Mouse (Mus musculus): ENCODE results near the gene Sox11.

Gene Sox11

DNA sequence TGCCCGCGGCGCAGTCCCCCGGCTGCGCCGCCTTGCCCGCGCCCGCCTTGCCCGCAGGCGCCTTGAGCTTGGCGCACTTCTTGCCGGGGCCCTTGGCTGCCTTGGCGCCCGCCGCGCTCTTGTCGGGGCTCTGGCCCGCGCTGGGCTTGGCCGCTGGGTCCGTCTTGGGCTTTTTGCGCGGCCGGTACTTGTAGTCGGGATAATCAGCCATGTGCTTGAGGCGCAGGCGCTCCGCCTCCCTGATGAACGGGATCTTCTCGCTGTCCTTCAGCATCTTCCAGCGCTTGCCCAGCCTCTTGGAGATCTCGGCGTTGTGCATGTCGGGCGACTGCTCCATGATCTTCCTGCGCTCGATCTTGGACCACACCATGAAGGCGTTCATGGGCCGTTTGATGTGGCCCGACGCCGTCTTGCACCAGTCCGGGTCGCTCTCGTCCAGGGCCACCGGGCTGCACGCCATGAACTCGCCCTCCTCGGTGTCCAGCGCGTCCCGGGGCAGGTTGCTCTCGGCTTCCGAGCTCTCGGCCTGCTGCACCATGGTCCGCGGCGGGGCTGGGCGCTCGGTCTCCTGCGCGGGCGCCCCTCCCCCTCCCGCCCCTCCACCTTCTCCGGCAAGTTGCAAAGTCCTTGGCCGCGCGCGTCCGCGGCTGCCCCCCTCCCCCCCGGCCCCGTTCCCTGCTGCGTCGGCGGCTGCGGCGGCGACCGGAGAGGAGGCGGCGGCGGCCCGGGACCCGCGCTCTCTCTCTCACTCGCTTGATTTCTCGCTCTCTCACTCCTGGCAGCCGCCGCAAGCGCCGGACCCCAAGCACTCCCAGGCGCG is at the start of gene Sox11:
Gene Sox11, minus strand, starts transcription at position 704 of the 820 bp plus-strand sequence.
- DNase-seq, result no peak

DNA sequence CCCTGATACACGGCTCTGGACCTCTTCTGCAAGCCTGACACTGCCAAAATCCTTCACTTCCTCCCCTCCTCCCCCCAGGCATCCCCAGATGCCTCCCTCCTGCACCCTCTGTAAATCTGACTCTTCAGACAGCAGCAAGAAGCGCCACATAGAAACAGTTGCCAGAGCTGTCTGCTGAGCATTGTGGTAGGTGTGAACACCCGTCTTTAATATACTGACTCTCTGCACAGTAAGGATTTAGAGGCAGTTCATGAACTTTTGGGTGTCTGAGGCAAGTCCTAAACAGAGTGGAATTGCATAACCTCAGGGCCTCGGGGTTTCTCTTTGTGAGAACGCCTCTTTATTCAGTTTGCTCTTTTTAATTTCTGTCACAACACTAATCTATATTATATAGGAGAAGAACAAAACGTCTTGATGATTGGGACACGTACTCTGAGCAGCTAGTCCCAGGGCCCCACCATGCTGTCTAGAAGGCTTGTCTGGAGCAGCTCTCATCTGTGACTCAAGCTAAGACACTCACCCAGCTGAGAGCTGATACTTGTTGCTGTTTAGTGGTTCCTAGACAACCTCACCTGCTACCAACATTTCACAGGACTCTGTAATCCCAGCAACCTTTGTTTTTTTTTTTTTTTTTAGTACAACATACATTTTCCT is 49.4 kb upstream of the Sox11 start:
- DNase-seq, result no peak

DNA sequence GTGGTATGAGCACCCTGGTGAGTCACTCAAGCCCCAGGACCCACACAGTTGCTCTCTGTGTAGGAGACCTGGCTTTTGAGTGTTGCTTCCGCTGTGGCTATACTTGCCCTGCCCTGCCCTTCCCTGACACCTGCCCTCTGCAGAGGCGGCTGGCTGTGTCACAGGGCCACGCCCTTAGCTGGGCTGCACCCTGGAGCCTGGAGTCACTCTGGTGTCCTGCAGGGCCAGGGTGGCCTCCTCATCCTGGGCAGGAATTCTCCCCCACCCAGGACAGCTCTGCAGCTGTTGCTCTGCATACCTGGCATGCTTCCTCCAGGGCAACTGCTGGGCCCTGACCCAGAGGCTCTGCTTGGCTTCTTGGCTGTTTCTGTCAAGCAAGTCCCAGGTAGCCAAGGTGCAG is 48.1 kb upstream of the Sox11 start:
- no peak for DNase-seq

DNA sequence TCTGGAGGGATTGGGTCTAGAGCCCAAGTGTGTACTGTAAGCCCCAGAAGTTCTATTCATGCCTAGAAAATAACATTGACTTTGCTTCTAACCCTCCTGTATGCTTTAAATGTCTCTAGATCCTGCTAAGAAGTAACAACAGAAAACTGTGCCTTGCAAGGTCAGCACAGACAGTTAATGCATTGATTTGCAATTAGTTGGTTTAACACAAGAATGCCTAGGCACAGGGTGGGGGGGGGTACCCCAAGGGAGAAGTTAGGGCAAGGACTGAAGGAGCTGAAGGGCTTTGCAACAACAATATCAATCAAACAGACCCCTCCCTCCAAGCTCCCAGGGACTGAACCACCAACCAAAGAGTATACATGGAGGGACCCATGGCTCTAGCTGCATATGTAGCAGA is 47.1 kb upstream of the Sox11 start:
- DNase-seq, result no peak

DNA sequence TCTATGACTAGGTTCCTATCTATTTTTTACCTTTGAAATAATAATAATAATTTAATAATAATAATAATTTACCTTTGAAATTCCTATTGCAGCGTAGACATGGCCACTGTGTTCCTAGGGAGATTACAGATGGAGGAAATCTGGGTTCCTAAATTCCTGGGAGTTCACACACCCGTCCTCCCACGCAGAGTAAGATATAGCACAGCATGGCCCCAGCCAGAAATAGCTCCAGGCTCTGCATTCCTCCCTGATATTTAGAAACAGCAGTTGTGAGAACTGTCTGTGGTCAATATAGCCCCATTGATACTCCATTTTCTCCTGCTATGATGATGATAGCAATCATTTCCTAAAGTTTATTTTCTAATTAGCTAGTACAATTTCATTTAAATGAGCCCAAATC is 30.1 kb upstream of the Sox11 start:
- no peak for DNase-seq

DNA sequence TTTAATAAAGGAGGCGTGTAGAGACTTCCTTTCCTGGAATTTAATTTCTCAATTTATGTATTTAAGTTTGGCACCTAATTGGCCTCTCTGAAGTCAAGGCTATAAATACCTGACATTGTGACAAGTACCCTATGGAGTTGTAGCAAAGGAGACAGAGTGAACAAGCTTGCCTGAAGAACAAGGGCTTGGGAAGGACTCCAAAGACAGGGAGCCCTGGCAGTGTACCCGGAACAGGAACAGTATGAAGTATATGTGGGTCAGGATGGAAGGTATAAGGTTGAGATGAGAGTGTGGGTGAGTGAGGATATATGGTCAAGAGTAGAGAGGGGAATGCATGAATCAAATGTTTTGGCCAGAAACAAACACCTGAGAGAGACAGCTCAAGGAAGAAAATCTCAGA is 28.4 kb upstream of the Sox11 start:
- no peak for DNase-seq

DNA sequence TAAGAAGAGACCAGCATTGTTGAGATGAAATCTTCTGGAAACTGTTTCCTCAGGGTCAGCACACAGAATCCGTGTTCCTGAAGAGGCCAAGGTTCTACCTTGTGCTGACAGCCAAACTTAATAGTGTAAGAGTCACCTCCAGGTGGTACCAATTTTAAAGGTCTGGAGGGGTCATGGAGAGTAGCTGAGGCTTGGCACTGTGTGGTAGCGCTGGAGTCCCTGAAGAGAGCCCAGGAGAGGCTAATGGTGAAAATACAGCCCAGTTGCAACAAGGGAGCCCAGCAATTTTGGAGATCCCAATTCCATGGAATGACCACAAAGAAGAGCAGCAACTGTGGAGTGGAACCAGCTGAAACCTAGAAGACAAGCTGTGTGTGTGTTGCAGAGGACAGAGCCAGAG is 25.1 kb upstream of the Sox11 start:
- DNase-seq, result no peak

DNA sequence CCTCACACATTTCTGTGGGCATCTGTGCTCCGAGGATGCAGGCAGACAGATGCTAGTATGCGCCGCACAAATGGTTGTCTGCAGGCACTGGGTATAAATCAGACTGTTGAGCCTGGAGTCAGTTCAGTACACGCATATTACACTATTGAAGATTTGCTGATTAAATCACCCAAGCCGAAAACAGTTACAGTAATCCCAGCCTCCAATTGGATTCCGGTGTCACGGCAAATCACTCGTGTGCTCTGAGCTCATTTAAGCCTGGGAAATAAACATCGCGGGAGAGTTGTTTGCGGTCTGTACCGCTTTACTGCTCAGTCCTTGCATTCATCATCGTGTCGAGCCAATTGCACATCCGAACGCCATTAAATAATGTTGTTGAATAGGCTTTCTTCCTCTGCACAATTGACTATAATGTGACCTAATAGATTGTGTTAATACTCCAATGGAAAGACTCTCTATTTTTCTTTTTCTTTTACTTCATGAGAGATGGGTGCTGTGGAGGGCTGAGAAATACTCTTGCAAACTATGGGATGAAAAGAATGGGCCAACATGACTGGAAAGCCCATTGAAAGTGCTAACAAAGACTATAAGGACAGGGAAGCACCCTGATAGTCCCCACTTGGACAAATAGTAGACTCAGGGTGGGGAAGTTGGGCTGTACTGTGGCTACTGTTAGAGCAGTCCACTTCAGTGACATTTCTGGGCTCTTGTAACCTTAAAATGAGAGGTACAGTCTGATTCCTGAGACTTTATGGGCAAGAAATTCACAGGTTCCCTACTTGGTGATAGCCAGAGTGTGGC is 21.7 kb upstream of the Sox11 start:
- no peak for DNase-seq

DNA sequence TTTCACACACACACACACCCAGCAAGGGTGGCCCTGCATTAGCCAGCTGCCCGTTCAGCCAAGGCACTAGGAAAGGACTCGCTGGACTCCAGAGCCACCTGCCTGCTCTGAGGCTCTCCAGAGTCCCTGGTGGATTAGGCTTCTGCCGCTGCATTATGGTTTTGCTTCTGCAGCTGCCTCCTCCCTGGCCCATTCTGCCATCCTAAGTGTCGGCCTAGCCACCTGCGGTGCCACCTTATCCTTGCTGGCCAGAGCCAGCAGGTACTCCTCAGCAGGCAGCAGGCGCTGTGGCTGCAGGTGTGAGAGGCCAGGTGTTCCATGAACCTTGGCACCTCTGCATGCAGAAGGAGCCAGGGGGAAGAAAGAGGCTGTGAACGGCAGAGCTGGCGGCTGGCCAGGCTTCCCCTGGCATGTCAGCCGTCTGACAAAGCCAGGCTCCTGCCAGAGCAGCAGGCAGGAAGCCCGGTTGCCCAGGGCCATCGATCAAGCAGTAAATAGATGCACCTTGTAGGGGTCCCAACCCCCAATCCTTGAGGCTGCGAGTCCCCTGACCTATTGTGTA is 14.8 kb upstream of the Sox11 start:
- no peak for DNase-seq

DNA sequence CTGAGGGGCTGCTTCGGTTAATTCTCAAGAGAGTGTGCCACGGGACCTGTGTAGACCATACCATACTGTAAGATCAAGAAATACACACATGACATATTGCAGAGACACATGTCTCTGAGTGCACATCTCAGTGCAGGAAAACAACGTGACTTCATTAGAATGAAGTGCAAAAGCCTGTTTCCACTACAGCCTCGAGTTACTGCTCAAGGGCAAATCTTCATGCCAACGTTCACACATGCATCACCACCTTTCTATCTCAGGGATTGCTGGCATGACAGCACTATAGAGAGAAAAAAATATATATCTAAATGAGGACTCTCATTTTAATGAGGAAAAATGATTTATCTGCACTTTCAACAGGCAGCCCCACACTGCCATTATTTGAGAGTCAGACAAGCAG is 14.2 kb upstream of the Sox11 start:
- DNase-seq, result no peak

DNA sequence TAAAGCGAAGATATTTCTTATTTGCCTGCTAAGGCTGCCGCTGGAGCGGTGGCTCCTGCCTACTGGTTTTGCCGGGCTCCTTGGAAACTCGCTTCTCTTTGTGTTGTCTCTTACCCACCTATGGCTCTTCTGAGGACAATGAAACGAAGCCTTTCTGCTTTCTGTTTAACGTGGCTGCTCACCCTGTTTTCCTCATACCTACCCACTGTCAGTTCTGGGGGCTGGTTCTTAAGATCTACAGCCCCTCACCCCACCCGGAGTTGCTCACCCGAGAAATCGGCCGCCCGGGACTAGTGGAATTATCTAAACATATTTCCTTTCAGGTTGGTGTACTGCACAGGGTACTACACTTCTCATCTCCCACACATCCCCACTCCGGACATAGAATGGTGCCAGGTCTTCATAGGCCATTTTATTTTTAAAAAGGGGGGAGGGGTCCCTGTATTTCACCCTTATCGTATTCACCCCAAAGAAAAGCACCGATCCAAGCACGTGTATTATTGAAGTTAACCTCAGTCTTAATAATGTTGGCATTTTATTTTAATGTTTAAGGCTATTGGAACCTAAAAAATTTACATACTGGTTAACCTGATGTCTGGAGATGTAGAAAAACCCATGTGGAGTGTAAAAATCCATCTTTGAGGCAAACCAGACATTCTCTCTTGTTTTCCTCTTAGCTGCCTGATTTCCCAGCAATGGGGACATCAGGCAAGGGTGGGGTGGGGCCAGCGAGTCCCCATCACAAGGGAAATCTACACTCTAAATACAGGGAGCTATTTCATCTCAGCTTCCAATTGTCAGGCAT is 1.4 kb upstream of the Sox11 start:
- no peak for DNase-seq

DNA sequence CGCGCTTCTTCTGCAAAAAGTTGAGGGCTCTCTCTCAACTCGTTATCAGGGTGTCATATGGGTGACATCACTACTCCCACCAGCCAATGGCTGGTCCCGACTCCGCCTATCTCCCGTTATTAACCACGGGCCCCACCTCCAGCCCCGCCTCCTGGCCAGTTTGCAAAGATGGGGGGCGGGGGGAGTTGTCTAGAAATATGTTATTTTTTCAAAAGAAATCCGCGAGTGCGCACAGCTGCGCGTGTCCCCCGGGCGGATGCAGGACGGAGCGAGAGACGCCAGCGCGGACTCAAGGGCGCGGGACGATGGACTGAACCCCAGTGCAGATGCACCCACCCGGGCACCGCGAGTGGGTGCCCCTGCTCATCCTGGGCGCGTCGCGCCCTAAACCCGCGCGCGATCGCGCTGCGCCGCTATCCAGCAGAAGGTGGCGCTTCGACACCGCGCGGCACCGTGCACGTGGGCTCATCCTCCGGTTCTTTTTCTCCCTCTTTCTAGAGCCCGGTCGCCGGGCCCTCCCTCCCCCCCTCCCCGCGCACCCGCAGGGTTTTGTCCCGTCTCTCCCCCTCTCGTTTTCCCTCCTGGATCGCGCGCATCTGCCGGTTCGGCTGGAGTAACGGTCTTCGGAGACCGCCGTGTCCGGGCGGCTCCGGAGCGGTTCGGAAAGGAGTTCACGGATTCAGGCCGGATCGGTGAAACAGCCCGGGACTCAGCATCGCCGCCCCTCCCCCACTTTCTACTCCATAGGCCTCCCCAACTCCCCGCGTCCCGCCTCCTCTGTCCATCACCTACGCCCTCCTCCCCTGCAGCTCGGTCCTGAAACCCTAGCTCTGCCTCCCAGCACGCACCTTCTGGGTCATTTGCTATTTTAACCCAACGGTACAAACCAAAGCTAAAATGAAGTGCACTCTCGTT is 574 bp upstream of the Sox11 start:
- DNase-seq, result no peak

DNA sequence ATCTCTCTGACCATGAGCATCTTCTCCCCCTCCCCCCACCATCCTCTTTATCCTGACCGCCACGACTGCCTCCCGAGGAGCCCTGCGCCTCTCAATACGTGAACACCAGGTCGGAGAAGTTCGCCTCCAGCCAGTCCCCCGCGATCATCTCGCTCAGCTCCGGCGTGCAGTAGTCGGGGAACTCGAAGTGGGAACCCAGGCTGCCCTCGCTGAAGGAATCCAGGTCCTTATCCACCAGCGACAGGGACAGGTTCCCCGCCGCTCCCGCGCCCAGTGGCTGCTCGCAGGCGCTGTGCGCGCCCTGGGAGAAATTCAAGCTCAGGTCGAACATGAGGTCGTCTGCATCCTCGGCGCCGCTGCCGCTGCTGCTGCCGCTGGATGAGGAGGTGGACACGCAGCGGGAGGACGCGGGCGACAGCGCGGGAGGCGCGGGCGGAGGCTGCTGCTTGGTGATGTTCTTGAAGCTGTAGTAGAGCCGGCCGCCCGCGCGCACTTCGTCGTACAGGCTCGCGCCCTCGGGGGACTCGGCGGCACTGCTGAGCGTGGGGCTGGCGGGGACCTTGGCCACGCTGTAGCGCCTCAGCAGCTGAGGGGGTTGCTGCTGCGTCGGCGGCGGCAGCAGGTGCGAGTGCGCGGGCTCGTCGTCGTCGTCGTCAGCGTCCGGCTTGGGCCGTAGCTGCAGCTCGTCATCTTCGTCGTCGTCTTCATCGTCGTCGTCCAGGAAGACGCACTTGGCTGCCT is 1.1 kb downstream of the Sox11 start:
- no peak for DNase-seq

DNA sequence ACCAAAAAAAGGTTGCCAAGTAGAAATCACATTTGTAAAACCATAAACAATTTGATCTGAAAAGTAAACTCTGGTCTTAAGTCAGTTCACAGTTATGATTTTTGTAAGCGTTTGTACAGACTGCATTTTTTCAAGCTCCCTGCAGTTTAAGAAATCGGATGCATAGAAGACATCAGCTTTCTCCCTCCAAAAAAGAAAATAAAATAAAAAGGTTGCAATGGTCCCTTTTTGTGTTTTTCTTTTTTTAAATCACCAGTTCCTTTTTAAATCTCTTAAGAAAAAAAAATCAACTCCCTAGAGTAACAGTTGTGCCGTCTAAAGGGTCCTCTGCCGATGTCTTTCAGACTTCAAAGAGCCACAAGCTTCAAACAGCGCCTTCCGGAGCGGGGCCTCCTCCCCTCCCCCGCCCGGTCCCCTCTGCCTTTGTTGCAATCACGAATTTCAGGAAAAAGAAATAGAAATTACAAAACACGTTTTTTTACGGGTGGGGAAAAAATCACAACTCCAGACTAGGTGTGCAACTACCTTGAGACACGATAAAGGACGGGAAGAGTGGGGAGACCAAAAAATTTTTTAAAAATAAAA is 1.8 kb downstream of the Sox11 start:
- no peak for DNase-seq

DNA sequence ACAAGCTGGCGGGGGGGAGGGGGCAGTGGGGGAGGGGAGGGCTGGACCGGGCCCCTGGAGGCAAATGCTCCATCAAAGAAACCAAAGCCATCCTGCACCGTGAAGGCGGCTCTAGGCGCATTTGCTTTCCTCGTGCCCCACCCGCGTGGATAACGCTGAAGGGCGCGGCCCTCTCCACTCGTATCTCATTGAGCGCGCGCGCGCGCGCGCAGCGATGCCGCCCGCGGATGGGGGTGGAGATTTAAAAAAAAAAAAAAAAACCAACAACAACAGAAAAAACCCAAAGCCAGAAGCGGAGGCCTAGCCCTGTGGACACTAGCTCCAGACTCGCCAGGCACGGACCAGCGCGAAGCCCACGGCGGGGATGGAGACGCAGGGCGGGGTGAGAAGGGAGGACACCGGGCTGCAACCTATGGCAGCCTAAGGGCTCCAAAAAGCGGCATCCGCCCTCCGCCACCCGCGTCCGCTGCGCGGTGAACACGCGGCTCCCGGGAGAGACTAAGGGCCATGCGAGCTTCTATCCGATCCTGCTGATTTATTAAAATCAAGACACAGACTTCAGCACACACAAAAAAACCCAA is 3.1 kb downstream of the Sox11 start:
- DNase-seq, result no peak

DNA sequence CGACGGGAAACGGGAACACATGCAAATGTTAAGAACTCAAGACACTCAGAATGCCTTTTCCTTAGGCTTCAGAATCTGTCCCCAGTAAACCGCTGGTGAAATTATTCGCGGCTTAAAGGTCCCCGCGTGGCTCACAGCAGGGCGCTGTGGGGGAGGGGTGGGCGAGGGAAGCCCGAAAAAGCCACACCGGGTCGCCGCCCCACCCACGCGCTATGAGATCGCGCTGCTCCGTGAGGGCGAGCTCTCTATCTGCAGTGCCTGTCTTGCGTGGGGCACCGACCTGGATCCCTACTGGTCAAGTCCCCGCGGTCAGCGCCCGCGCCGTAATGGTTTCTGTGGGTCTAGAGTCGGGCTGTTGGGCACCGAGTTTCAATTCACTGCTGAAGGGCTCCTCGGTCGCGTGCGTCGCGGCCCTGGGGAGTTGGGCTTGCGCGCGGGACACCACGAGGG is 3.6 kb downstream of the Sox11 start:
- no peak for DNase-seq

DNA sequence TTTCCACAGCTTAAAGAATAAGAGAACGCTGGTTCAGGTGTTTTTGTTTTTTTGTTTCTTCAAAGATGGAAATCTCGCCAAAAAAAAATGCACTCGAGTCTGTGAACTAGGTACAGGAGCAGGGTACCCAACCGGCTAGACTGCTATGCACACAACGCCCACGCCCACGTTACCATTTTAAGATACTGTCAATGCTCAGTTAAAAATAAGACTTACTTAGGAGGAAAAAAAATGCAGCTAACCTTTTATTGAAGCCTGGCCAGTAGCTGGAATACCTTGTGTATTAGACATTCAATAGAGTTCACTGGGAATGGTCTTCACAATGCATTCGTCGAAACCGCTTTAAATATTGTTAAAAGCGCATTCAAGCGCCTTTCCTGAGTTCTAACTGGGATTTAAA is 4.3 kb downstream of the Sox11 start:
- DNase-seq, result no peak

DNA sequence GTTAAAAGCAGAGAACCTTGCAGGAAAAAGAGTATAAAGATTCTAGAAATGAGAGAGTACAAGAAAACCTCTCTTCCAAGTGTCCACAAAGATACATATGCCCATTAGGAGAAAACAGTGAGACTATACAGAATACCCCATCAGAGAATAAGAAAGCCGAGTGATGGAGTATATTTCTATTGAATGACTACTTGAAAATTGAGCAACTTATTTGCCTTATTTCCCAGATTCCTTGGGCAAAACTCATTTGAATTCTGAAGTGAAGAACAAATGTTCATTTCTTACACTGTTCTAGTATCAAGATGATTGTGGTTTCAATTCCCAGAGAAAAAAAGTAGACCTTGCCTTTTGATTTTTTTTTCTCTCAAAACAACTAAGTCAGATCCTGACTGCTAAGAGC is 4.9 kb downstream of the Sox11 start:
- DNase-seq, result no peak

DNA sequence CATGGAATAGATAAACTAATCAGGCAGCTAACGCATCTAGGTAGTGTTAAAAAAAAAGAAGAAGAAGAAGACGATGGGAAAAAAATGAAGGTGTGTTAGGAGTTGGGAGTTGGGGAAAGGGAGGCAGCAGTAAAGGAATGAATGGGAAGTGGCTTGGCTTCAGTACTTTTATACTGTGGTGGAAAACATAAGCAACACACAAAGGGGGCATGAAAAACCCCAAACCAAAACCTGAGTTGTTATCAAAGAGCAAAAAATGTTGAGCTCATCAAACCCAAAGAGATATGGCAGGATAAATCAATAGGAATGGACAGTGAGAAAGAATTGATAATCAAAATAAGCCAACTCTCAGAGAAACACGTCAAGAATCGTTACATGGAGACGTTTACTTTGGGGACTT is 5.6 kb downstream of the Sox11 start:
- no peak for DNase-seq

DNA sequence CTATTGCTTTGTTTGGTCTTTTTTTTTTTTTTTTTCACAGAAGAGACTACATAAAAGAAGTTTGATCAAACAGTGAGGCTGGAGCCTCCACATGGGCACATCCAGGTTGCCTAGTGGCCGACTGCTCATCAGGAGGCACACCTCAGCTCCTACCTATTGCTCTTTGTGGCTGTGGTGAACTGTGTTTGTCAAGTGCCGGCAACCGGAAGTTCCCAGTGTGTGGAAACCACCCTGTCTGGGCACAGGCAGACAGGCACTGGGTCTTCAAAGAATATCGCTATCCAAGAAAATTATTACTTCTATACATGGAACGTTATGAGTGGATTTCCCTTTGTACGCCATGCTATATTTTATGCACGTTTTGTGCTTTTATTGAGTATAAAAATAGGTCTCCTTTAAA is 6.0 kb downstream of the Sox11 start:
- no peak for DNase-seq
